Mouse (Mus musculus) urinary bladder, postnatal 10 days (tissue): ENCODE measurements around the gene Olfr1413.

Experiments
- DNase-seq: peaks from one replicate; pipeline ENCODE4 v3.0.0; 2022; ENCODE audit warnings: low spot score

The Olfr1413 gene

DNA sequence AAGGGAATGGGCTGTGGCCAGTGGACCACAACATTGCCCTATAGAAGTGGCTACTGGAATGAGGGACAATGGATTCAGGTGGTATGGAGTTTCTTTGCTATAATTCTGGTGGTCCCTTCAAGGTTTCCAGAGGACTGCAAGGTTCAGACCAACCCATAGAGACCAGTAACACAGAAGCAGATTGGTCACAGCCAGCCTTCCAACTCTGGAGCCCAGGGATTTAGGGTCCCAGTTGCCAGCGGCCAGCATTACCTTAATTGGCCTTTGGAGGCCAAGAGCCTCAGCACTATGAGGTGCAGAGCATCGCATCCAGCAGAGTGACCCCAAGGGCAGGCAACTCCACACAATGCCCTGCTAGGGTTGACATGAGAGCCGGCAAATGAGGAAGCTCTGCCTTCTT lies at the start of gene Olfr1413:
Gene Olfr1413, plus strand, starts transcription at position 301 of the 400 bp plus-strand sequence.
- DNase-seq = no peak

DNA sequence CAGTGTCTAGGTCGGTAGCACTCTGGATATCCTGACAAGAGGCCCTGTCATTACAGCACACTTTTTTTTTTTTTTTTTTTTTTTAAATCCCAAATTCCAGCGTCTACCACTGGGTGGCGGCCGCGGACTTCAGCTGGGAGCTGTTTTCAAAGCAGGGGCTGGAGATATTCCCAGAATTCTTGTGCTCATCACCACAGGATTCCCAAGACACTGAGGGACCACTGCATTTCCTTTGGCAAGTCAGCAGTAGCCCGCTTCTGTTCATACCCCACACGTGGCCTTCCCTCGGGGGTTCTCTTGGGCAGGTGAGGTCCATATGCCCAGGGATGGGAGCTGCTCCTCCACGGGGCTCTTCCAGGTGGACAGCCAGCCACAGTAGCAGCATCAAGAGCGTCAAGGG lies 49.7 kb upstream of the Olfr1413 start:
- DNase-seq = no peak

DNA sequence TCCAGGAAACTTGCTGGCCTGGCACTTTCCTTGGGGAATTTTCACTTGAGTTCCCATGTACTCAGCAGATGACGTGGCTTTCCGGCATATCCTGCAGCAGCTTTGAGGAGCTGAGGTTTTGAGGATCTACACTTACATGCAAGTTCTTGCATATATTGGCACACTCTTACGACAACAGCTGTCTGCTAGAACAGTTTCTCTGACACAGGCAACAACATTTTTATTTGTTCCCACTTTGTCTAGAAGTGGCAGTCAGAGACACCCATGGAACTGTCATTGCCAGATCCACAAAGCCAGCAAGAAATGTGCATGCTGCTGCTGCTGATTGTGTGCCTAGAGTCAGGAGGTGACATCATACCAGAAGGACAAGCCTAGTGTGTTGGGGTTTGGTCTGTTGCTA lies 47.4 kb upstream of the Olfr1413 start:
- DNase-seq = no peak

DNA sequence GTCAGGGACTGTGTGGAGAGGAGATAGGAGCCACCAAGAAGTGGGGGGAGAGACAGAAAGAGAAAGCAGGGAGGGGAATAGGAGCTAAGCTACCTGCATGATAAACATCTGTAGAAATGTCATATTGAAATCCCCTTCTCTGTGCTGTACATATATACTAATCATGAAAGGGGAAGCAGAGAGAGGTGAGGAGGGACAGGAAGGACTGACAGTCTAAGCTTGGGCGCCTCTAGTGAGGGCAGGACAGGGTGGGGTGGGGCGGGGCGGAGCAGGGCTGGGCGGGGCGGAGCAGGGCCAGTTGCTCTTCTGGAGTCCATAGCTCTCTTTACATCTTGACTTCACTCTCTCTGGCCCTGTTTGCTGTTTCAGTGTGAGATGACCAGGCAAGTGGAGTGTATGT lies 34.1 kb upstream of the Olfr1413 start:
- DNase-seq = no peak

- no peak for DNase-seq
Observed at GRCm38 (mm10) chr1:92539071-92539470, 32.1 kb upstream of the Olfr1413 start.

- DNase-seq = no peak
Observed at GRCm38 (mm10) chr1:92545929-92546328, 25.2 kb upstream of the Olfr1413 start.

GRCm38 (mm10) chr1:92585479-92585878 lies 14.4 kb downstream of the Olfr1413 start, which contains the start of gene Olfr1412:
TSS of gene Olfr1412 (plus strand) at chr1:92585779.
- DNase-seq = no peak

DNA sequence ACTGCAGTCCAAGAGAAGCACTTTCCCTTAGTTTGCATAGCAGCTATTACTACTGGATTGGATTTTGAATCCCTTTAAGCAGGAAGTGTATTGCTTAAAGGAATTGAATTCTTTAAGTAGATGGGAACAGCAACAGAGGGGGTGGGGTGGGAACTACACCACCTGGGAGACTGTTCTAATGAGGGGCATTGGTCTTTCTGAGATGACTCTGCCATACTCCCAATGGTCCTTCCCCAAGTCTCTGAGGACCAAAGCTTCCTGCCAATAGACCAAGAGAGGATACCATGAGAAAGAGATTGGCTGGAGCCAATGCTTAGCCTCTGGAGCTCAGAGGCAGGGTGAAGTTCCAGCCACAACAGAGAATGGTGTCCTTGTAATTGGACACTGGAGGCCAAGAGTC lies 23.0 kb downstream of the Olfr1413 start, which contains the start of gene Olfr1411:
Gene Olfr1411, plus strand, starts transcription at position 301 of the 400 bp plus-strand sequence.
- DNase-seq = no peak

DNA sequence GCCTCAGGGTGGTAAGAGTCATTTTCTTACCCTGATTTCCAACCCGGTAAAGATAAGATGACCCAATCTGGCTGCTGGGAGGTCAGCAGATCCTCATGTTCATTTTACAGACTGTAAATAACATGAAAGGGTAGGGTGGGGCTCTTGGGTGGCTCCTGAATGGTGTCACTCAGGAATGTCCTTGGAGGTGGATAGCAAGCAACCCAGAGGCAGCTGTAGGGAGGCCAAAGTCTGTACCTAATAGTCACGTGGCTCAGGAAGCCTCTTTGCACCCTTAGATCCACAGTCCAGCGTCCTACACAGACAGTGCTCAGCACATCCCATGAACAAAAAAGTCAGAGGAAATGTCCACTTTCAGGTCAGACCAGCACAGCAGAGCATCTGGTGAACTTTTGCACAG lies 24.9 kb downstream of the Olfr1413 start:
- no peak for DNase-seq

DNA sequence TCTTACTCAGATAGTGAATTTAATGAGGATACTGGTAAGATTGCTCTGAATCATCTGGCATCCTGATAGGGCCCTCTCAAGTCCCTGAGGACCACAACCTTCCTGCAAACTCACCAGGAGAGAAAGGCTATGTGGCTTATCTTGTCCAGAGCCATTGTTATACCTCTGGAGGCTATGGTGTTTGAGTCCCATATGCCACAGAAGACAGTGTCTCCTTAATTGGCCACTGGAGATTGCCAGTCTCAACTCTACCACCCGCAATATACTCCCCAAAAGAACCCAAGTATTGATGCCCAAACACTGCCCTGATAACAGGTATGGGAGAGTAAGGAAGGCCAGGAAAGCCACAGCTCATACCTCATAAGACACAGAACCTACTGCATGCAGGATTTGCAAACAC lies 34.4 kb downstream of the Olfr1413 start, which contains the start of gene Olfr1410:
Gene Olfr1410, plus strand, starts transcription at position 301 of the 400 bp plus-strand sequence.
- DNase-seq = no peak

DNA sequence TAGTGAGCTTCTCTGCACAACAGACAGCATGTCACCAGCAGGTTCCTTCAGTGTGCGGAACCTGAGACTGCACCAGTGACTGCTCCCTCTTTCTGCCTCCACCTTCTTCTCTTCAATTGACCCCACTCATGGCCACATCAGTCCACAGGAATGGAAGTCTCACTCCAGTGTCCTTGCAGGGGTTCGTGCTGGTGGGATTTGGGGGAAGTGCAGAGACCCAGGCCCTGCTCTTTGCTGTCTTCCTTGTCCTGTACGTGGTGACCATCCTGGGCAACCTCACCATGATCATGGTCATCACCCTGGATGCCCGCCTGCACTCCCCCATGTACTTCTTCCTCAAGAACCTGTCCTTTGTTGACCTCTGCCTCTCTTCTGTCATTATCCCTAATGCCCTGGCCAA lies 36.6 kb downstream of the Olfr1413 start:
- DNase-seq = no peak

- DNase-seq = no peak
Observed at GRCm38 (mm10) chr1:92611008-92611407, 39.9 kb downstream of the Olfr1413 start.

DNA sequence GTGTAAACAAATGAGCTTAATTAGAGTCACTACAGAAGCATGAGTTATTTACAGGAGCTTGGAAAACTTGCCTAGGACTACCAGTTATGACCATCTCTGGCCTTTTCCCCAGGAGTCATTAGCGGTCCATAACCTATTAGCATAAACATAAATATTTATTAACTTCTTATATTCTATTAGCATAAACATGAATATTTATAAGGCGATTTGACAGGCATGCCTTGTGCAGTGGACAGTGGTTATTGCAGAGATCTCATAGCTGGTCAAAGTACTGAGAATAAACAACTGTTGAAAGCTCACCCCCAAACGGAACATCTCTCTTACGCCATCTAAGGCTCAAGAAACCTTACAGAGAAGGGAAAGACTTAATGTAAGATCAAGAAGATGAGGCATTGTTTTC lies 42.1 kb downstream of the Olfr1413 start:
- no peak for DNase-seq

GRCm38 (mm10) chr1:92614516-92614915 lies 43.4 kb downstream of the Olfr1413 start:
- no peak for DNase-seq

DNA sequence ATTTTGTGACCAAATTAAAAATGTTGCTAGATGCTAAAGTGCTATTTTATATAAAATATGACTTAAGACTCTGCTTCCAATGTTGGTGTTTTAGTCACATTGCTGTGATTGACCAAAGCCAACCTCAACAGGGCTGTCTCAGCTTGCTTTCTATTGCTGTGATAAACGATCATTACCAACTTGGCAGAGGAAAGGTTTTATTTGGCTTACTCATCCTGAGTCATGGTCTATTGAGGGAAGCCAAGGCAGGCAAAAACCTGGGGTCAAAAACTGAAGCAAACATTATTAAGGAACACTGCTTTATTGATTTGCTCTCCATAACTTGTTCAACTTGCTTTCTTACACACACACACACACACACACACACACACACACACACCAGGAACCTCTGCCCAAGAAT lies 44.9 kb downstream of the Olfr1413 start:
- no peak for DNase-seq

DNA sequence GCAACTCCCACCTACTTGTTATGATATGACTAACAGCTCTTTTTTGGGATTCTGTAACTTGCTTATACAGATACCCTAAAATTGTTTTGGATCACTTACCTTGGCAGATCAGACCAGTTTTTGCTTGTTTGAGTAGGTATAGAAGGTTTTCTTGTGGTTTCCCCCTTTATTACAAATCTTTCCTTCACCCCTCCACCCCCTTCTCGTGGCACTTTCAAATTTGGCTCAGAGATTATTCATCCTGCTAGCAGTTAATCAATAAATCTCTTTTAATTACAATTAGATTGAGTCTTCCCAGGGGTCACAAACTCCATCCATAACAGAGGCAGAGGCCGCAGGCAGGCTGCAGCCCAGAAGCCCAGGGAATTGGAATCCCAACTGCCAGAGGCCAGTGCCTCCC lies 46.4 kb downstream of the Olfr1413 start, which contains the start of gene Olfr12:
Gene Olfr12, plus strand, starts transcription at position 301 of the 400 bp plus-strand sequence.
- DNase-seq = no peak

DNA sequence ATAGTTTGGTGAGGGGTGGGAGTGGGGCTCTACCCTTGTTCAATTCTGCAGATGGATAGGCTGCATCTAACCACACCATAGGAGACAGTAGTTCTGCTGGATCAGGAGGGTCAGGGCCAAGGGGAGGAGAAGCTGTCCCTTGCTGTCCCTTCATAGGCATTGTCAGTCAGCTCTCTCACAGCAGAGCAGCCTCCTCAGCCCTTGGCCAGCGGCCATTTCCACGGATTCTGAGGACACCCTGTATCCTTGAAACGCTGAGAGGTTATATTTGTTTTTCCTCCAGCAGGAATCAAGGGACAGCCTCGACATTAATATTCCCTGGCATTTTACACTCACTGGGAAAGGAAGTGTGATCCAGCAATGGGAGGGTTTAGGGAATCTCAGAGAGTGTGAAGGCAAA lies 47.2 kb downstream of the Olfr1413 start:
- DNase-seq = no peak
